Mouse (Mus musculus): ENCODE measurements around the gene Slc32a1.

The Slc32a1 gene

GRCm38 (mm10) chr2:158665098-158665497, 54.5 kb downstream of the Slc32a1 start, which contains the start of gene Ppp1r16b:
Gene Ppp1r16b (plus strand): TSS chr2:158665398.
- no peak for DNase-seq (ENCODE audit: low spot score in 2 of 2)

All from cerebellum, postnatal 4 days (tissue).